Mouse (Mus musculus) cerebellum, adult (tissue): ENCODE measurements around the gene Edc3.
A peak's percentile ranks its signal among the peaks of the same experiment; 100 is the strongest.

Experiments used
- ATAC-seq: cut with Nextera tagmentation; 2 replicates; pipeline ENCODE4 v1.9.2; 2017; ENCODE audit warnings: mild to moderate bottlenecking, moderate library complexity, mixed read lengths; ENCODE audit not compliant: insufficient number of reproducible peaks, low FRiP score, low TSS enrichment

Edc3 gene

DNA sequence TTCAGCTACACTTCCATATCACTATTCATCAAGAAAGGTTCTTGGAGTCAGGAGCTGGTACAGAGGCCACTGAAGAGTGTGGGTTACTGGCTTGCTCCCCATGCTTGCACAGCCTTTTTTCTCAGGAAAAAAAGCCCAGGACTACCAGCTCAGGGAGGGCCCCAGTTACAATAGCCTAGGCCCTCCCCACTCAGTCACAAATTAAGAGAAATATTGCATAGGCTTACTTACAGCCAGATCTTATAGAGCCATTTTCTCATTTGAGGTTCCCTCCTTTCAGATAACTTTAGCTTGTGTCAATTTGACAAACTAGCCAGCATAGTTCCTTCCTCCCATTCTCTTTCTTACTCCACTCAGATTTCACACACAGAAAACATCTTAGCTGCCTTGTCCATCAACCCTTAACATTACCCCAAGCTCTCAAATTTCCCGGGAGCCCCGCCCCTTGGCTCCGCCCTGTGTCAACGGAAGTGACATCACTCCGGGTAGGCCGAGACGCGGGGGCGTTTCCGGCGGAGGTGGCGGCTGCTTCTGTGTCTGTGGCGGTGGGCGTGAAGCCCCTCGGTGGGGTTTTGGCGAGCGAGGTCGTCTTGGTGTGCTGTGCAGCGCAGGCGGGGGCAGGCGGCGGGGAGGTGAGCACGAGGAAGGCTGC is at the start of gene Edc3:
TSS of gene Edc3 (plus strand) at position 473 of the 652 bp plus-strand sequence.
- ATAC-seq, result peak; percentile 70; the same call in 1 of the 2 replicates

- no peak for ATAC-seq
Observed at GRCm38 (mm10) chr9:57658970-57659369, 49.4 kb upstream of the Edc3 start.

- ATAC-seq, result peak; percentile 73
Observed at GRCm38 (mm10) chr9:57659774-57660173, 48.6 kb upstream of the Edc3 start.

GRCm38 (mm10) chr9:57660501-57660900 is 47.8 kb upstream of the Edc3 start:
- no peak for ATAC-seq

- ATAC-seq, result no peak
Observed at GRCm38 (mm10) chr9:57661552-57661951, 46.8 kb upstream of the Edc3 start.

- no peak for ATAC-seq
Observed at GRCm38 (mm10) chr9:57664616-57665015, 43.7 kb upstream of the Edc3 start.

DNA sequence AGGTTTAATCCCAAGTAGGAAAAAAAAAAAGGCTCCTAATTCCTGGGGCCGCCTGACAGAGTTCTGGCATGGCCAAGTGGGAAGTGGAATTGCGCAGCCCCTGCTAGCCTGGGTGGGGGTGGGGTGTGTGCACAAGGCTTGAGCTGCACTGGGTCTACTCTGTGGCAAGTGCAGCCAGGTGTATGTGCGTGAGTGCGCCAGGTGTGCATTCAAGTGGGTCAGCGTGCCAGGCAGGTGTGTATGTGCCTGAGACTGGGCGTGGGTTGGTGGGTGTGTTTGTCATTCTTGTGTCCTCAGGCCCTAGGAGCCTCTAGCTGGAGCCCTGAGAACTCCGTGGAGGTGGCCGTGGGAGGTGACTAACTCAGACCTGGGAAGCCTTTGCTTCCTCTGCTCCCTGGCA is 41.8 kb upstream of the Edc3 start:
- ATAC-seq, result no peak

DNA sequence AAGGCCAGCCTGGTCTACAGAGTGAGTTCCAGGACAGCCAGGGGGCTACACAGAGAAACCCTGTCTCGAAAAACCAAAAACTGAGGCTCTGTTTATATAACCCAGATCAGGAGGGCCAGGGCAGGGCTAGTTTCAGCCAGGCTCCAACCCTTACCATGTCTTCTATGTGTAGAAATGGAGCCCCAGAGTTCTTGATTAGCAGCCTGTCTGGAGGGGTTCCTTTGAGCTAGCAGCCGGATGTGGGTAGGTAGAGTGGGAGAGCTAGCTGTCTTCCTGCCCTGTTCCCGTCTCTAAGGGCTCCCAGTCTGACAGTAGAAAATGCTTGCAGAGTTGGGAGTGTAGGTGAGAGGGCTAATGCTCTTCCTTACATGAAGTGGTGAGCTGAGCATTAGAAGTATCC is 41.2 kb upstream of the Edc3 start:
- no peak for ATAC-seq

DNA sequence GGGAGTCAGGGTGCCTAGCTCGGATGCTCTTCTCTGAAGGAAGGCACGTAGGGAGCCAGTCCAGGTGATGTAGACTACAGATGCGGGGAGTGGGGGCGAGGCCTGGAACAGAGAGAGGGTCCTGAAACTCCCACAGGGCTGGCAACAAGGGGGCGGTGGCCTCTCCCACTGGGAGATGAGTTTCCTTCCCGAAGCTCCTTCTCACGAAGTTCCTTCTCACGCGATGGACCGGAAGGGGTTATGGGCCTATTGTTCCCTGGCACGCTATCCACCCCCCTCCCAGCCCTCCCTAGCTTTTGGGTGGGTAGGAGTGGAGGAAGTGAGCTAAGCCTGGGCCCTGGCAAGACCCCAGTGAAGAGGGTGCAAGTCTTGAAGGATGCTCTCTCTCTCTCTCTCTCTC is 40.5 kb upstream of the Edc3 start:
- no peak for ATAC-seq

- no peak for ATAC-seq
Observed at GRCm38 (mm10) chr9:57668277-57668676, 40.1 kb upstream of the Edc3 start.

- no peak for ATAC-seq
Observed at GRCm38 (mm10) chr9:57669566-57669965, 38.8 kb upstream of the Edc3 start.

DNA sequence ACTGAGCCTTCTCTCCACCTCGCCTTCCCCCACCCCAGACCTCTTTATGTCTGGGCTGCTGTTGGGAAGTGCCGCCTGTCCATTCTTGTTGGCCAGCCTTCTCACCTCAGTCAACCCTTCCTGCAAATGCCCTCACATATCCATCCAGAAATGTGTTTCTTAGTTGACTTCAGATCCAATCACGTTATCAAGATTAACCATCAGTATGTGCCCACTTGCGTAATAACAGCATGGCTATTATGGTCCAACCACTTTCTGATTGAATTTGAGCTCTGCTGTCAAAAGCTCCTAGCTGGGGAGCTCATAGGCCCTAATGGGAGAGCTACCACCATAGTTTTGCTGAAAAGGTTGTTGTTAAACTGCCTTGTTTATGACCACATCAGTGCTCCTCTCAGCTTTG is 37.3 kb upstream of the Edc3 start:
- no peak for ATAC-seq

GRCm38 (mm10) chr9:57671500-57671899 is 36.8 kb upstream of the Edc3 start:
- no peak for ATAC-seq

- ATAC-seq, result no peak
Observed at GRCm38 (mm10) chr9:57681411-57681810, 26.9 kb upstream of the Edc3 start.

- no peak for ATAC-seq
Observed at GRCm38 (mm10) chr9:57683520-57683919, 24.8 kb upstream of the Edc3 start, which contains the start of gene Cyp1a2. TSS of gene Cyp1a2 (minus strand) at chr9:57683703.

GRCm38 (mm10) chr9:57686011-57686410 is 22.3 kb upstream of the Edc3 start:
- no peak for ATAC-seq

- ATAC-seq, result no peak
Observed at GRCm38 (mm10) chr9:57687751-57688150, 20.6 kb upstream of the Edc3 start, which contains the start of gene Cyp1a1. TSS of gene Cyp1a1 (plus strand) at chr9:57687928.

DNA sequence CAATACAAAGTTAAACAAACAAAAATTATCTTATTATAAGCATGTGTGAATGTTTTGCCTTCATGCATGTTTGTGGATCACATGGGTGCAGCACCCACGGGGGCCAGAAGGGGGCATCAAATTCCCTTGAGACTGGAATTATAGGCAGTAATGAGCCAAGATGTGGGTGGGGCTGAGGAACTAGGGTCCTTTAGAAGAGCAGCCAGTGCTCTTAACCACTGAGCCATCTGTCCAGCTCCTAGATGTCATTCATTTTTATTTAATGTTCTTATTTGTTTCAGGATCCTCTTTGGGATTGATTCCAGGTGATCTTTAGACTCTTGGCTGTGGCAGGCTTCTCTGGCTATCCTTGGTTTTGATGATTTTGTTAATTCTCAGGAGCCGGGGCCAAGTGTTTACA is 20.2 kb upstream of the Edc3 start:
- no peak for ATAC-seq

DNA sequence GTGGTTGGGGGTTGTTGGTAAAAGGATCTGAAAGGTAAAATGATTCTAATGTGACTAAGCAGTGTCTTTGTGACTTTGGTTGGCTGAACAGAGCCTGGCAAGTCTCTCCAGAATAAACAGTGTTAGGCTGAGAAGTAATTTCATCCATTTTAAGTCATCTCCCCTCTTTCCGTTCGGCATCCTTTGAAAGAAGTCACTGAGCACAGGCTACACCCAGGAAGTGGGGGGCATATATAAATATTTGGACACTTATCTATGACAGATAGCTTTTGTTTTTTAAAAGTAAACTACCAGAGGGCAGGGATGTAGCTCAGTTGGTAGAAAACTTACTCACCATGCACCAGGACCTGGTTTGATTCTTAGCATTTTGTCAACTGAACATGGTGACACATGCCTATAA is 19.7 kb upstream of the Edc3 start:
- ATAC-seq, result no peak

DNA sequence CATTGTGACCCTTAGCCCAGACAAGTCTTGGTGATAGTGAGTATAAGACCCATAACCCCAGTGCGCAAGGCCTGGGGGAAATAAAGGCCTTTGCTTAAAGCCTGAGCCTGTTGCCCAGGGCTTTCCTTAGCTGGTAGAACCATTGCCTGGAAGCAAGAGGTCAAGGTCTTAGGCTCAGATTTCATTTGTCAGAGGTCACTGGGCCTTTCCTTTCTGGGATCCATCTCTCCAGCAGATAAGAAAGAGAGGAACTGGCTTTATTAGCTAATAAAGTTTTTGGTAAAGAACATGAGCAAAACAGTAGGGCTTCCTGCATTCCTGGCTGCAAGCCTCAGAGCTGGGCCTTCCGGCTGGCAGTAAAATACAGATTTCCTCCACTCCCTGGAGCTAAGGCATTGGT is 14.2 kb upstream of the Edc3 start:
- no peak for ATAC-seq

DNA sequence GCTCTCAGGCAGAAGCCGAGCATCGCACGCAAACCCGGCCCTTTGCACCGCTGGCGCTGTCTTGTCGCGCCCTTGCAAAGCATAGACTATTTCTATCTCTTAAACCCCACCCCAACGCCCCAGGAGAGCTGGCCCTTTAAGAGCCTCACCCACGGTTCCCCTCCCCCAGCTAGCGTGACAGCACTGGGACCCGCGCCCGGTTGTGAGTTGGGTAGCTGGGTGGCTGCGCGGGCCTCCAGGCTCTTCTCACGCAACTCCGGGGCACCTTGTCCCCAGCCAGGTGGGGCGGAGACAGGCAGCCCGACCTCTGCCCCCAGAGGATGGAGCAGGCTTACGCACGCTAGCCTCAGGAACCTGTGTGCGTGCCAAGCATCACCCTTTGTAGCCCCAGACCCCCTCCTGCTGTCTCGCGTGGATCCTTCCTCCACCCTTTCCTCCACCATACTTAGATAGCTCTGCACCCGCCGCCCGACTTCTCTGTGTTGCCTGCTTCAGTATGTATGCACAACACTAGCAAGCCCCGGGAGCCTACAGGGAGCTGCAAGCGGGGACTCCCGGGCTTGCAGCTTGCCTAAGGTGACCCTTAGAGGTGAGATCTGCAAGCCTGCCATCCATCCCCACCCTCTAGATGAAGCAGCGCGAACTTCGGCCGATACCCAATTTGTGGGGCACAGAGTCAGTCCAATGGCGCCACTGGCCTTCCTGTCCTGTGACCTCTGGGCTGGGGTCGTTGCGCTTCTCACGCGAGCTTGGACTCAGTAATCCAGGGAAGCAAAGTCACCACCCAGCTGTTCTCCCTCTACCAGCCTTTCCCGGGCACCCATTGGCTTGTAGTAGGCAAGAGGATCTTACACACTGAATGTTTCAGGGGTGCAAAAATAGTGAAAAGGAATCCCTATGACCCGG is 11.7 kb upstream of the Edc3 start:
- ATAC-seq, result peak; percentile 68

- ATAC-seq, result no peak
Observed at GRCm38 (mm10) chr9:57697380-57697779, 11.0 kb upstream of the Edc3 start.
